Mouse (Mus musculus) ES-E14 (cell line): ENCODE measurements around the gene Pde2a.

Source experiments
- CHD2 ChIP-seq: IDR thresholded peaks from 2 replicates; pipeline ENCODE4 v1.6.1; 2014; ENCODE audit warnings: mild to moderate bottlenecking, low read depth, low read length, inconsistent platforms
- MAFK ChIP-seq: IDR thresholded peaks from 2 replicates; pipeline ENCODE4 v1.6.1; 2014; ENCODE audit warnings: mild to moderate bottlenecking, low read depth, low read length, inconsistent platforms; ENCODE audit not compliant: insufficient read depth
- ZC3H11A ChIP-seq: IDR thresholded peaks from 2 replicates; pipeline ENCODE4 v1.6.1; 2012; ENCODE audit warnings: low read depth, mild to moderate bottlenecking, inconsistent platforms, low read length, borderline replicate concordance

DNA sequence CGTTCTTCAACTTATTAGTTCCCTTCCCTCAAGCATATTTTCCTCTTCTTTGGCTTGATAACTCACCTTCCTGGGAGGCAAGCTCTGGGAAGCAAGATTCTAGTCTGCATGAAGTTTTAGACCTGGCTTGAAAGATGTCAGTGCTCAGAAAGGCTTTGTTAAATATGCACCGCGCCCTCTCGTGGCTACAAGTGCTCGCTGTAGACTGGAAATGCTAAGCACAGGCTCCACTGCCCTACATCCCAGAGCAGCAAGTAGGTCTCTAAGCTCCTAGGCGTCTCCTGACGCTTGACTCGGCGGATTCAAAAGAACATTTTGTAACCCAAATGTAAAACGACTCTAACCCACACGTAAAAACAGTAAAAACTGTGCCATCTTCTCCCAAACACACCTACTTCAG is 119.6 kb downstream of the Pde2a start:
- TF ChIP-seq MAFK (no peak), CHD2 (no peak), ZC3H11A (peak; percentile 70; the same call in 1 of the 2 replicates)
